Mouse (Mus musculus): ENCODE measurements at regions not wholly inside any gene's neighbourhood (a gene's known extent, or its start where the extent isn't known, plus 50 kb on each side); places are given as distances from the start of the nearest gene placed in this dataset.

DNA sequence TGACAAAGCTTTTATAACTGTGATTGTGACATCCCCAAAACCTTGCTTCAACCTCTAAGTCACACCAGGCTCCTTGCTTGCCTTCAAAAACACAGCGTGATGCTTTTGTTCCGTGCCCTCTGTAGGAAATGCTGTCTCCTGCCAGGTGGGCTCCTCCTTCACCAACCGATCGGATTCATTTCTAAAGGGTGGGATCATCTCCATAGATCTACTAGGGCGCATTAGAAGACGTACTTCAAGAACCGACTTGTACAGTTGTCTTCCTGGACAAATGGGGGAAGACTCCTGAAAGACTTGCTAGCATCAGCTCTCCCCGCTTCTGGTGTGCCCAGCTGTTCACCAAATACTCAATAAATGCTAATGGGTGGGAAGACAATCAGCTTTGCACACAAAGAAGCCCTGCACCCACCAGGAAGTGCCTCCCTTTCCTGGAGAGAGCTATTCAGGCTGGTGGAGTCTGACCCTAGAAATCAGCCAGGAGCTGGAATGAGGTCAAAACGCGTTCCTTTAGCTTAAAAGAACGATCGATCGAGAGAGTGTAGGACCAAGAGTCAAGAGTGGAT, 53.0 kb downstream of the Hoxa1 start:
- no peak for DNase-seq (ENCODE audit: low read depth, low spot score)

DNA sequence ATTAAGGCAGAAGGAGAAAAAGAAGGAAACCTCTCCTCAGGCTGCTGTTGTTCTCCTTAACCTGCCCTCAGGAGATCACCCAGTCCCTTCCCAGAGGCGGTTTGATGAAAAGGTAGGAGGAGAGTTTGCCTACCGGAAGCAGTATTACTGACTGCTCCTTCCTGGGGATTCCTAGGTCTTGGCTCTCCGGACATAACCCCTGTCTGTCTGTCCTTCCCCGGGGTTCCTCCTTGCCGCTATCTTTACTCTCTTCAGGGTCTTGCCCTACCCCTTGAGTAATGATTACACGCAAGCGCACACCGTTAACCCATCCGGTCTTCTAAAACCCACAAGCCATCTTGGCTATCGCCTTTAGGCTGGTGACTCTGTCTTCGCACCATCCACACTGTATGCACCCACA, 54.0 kb downstream of the Hoxa1 start:
- DNase-seq (ENCODE audit: low read depth, low spot score): no peak

DNA sequence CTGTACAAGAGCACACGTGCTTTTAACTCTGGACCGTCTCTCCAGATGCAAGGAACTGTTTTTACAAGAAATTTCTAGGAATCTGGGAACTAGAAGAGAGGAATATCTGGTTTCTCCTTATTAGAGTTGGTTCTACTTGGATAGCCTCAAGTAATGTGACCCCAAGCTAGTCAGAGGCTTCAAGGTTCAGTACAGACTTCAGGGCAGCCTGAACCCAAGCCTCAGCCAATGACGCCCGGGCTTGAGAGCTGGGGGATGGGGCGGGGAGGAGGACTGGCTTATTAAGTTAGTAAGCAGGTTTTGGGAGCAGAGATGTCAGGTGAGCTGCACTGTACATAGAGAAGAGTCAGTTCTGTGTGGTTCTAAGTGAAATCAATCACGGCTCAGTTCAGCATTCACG, 54.5 kb downstream of the Hoxa1 start:
- no peak for DNase-seq (ENCODE audit: low read depth, low spot score)

DNA sequence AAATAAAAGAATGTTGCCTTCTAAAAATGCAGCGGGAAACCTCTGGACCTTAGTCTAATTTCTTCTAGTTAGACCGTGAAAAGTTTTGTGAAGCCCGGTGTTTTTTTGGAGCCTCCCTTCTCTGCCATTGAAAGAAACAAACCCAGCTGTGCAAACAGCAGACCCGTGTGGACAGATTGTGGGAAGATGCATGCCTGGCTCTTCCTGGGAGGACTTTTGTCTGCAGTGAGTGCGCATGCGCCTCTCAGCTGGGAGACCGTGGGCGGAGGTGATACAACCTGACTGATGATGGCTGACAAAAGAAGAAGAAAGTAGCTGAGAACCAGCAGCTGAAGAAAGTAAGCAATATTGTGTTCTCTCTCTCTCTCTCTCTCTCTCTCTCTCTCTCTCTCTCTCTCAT, 55.4 kb downstream of the Hoxa1 start:
- no peak for DNase-seq (ENCODE audit: low read depth, low spot score)

DNA sequence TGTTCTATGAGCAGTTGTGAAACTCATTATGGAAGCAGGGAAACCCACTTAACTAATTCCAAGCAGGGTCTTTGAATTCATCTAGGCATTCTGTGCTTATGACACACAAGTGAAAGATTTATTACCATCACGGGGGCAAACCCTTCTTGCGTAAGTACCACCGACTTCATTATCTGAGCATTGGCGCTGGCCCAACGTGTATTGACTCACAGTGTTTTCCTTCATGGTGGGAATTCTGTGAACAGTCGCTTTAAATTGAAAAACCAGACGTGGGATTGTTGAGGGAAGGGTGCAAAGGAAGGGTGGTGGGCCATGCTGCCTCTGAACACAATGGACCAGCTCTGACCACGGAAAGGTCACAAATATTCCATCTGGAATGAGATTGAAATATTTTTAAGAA, 55.9 kb downstream of the Hoxa1 start:
- no peak for DNase-seq (ENCODE audit: low read depth, low spot score)

DNA sequence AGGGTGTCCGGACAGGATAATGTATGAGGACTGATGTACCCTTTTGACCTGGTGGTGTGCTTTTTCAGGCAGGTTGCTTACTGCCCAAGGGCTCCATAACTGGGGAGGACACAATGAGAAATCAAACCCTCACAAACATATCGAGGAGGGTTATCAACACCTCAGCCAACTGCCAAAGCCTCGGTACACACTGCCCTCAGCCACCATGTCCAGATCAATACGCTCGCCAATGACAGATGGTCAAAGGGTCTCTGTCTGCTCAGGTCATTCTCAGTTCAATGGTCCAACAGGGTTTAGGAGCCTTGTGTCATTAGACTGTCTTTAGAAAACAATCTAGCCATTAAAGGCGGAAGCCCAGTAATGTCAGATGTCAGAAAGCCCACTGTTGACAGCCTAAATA, 56.9 kb downstream of the Hoxa1 start:
- DNase-seq (ENCODE audit: low read depth, low spot score): no peak

DNA sequence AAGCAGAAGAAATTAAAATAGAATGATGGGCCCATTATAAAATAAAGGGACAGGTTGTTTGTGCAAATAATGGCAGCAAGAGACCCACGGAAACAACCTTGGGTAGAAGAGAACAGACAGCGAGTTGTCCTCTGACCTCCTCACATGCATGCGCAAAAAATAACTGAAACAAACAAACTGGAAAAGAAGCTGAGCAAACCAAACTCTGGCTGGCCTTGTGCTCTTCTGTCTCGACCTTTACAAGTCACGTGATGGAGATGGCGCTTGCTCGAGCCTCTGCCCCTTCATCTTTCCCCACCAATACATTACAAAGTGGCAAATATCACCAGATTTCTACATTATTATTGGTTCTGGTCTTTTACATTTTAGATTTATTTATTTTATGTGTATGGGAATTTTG, 59.3 kb downstream of the Hoxa1 start:
- no peak for DNase-seq (ENCODE audit: low read depth, low spot score)

DNA sequence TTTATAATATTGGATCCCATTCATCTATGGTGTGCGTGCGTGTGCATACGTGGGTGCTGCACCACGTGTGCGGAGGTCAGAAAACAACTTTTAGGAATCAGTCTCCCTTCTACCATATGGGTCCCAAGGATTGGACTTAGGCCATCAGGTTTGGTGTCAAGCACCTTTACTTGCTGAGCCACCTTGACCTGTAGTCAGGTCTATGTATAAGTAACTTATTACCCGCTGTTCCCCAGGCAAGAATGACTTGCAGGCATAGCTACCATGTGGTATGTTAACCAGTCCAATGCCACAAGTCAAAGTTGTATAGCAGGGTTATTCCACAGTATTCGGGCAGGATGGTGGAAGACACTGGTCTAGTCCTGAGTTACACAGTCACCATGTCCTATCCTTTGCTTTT, 62.5 kb downstream of the Hoxa1 start:
- no peak for DNase-seq (ENCODE audit: low read depth, low spot score)

DNA sequence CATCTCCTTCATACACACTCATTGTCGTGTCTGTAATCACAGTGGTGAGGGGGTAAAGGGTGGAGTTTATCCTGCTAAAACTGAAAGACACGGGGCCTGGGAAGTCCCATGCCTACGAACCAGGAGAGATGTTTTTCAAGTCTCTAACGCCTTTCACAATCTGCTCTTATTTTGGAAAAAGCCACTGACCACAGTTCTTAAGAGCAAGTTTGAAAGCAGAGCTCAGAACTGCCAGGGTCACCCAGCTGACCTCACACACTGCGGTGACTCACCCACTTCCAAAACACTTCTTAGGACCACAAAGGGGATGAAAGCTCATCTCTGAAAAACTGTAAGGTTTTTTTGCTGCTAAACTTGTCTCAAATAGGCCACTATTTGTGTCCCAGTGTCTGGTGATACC, 66.7 kb downstream of the Hoxa1 start:
- no peak for DNase-seq (ENCODE audit: low read depth, low spot score)

DNA sequence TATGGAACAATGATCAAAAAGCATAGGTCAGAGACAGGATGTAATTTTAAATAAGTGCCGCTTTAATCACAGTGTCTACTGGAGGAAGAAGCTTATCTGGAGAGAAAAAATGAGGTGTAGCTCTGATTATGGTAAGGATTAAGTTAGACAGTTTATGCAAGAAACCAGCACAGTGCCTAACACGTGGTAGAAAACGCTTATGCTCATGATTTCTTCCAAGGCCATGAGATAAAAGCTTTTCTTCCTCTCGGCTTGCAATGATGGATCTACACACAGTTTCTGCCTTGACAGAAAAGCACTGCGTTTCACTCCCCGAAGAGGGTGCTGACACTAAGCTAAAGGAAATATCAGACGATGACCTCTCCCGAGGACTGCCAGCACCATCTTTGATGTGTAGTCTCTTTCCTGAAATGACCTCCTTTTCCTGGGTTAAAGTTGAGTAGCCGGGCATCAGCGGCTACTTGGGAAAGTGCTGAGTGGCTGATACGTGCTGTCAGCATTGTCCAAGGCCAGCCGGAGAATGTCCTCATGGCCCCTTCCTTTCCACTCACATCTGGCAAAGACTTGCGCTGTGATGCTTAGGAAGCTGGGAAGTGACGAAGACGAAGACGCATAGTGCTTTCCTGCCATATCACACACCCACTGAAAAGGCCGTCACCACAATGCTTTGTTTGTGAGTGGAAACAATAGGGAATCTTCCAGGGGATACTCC, 72.0 kb downstream of the Hoxa1 start:
- DNase-seq (ENCODE audit: low read depth, low spot score): no peak

DNA sequence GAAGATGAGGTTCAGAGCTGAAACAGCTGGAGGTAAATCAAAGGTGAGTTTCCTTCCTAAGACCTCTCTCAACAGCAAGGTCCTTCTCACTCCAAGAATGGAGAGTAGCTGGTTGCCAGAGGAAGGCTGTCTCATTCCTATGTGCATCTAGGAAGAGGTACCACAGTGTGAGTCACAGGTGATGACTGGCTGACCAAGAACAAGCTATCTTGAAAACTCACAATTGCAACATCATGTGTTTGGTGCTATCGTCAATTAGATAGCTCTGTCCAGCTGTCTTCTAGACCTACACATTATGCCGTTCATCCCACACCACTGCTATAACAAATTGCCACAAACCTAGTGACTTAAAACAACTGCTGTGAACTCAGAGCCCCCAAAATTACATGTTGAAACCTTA, 72.3 kb upstream of the Skap2 start:
- no peak for DNase-seq (ENCODE audit: low read depth, low spot score)

DNA sequence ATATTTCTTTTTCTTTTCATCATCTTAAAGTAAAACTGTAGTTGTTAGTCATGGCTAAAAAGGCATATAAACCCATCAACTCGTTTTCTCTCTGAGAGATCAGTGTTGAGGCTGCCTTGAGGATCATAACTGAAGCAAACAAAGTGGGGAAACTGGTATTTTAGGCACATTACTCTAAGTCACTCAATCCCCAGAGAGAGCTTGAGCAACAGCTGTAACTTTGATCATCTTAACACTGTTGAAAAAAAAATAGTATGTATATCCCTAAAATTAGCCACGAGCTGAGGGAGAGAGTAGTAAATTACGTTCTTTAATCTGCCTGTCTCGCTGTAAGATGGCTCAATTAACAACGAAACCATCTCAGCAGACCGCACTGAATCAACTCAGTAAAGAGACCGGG, 67.2 kb upstream of the Skap2 start:
- no peak for DNase-seq (ENCODE audit: low read depth, low spot score)

DNA sequence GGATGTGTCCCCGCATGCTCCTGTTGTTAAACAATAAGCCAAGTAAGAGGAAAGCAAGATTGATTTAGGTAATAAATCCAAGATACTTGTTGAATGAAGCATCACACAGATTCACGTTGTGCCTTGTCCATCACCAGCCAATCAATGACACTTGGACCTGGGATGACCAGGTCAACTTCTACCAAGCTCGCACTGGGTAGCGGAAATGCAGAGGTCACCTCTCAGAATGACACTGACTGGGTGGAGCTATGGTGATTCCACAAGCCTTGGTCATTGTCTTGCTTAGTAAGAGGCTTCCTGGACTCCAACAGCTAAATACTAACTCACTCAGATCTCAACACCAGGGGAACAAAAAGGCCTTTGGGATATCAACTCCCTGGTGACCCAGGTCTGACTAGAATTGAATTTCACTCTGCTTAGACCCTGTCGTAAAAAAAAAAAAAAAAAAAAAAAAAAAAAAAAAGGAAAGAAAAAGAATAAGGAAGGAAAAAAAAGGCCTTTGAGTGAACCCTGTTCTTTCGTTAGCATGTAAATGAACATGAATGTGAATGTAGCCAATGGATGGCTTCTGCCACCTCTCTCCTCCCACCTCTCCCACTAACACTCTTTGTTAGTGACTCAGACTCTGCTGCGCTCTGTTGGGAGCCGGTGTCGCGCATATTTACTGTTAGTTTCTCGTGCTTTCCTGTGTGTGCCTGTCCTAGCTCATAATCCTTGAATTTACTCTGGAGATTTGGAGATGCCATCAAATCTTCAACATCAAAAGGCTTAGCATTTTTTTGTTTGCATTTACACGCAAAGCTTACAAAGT, 66.4 kb upstream of the Skap2 start:
- no peak for DNase-seq (ENCODE audit: low read depth, low spot score)

DNA sequence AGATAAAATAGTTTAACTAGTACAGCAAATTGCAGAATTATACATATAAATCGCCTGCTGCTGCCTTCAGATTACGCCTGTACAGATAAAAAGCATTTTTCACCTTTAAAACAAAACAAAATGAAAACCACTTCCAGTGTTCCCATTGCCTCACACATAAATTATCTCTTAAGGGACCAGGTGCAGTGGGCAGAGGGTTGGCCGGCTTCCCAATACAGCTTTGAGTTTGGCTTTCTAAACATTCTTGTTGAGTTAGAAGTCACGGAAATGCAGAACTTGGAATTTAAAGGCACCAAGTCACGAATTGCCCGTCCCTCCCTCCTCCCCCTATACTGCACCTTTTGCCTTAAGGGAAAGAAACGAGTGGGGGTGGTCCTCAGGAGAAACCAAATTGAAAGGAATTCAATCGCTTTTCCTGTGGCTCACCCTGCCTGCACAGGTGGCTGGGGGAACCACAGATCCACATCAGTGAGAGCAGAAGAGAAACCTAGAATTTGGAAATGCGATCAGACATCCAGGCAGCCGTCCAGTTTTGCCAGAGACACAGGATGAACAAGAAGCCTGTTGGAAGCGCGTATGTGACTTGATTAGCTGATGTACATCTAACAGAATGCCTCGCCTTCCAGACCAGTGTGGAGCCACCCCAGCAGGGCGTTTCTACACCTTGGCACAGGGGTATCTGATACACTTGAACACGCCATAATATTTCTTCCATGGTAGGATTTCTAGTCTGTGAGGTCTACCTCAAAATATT, 64.0 kb upstream of the Skap2 start:
- no peak for DNase-seq (ENCODE audit: low read depth, low spot score)

DNA sequence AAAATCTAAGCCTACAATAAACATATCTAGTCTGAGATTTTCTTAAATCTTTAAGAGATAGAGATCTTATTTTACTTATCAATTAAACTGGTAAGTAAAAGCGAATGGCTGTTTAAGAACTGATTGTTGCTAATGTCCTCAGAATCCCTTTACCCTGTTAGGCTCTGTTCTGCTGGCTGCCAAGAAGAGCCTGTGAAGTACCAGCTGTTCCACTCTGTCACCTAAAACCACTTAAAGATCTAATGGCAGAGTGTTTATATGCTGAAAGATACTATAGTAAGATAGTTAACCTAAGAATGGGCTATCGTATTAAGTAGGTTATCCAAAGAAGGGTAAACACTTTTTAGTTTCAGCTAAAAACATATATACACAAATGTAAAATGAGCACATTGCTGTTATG, 62.6 kb upstream of the Skap2 start:
- DNase-seq (ENCODE audit: low read depth, low spot score): no peak

DNA sequence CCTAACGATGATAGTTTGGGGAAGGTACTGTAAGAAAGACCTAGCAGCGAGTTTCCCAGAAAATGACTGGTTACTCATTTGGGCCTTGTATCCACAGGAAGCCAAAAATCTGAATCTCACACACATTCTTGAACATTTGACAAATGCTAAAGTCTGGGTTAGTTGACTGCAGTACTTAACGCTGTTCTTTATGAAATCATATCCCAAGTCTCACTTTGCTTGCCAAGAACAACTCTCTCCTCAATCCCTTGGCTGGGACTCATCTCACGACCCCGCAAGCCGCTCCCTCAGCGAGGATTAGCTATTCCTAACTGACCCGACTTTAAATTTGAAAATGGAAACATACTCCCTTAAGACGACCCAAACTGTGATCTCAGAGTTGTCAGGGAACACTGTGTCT, 54.8 kb upstream of the Skap2 start:
- DNase-seq (ENCODE audit: low read depth, low spot score): no peak

DNA sequence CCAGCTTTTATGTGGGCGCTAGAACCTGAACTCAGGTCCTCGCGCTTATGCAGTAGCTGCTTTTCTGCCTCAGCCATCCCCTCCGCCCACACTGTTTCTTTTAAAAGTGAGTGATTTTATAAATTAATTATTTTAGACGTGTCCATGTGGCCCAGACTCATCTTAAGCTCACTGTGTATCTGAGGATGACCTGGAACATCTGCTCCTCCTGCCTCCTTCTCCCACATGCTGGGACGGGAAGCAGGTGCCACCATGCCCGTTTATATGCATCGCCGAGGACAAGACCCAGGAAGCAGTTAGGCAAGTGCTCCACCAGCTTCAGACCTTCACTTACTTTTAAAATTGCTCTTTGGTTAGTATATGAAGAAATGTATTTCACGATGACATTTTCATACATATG, 53.3 kb upstream of the Skap2 start:
- no peak for DNase-seq (ENCODE audit: low read depth, low spot score)

DNA sequence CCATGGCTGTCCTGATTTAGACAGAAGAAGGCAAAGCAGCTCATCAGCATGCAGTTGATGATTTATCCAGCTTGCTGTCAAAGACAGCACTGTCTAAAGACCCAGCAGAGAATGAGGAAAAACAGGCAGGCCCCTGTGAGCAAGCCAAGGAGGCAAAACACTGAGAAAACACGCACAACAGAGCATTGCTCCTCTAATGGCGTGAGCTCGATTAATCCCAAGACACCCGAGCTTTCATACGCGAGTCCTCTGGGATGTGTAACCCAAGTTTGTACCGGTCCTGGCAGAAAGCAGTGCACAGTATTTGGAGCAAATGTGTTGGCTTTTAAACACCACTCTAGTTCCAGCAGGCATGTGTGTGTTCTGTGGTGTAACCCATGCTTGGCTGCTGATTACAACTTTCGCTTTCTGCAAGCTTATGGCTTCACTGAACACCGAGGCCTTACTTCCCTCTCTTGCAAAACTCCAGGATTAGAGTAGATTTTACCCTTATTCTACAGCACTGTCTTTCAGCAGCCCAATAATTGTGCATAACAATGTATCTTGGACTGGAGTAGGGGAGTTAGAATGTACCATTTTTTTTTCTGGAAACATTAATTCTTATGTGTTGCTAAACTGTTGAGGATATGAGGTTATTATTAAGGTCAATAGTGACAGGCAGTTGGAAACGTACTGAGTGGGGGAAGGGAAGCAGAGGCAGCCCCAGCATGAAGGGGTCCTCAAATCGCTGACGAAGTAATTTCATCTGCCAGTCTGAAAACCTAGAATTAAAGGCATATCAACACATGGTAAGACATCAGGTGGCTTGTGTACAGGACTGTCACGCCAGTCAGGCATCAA, 52.0 kb upstream of the Skap2 start:
- DNase-seq (ENCODE audit: low read depth, low spot score): peak; percentile 19
